ENCODE assay signal across 14 mouse cellular contexts in genomic region chrX:108729564-108729963, GRCm38 (mm10).
"Had no signal": no experiment of that assay in that cellular context is flagged by ENCODE, and none has a peak within 500 bp of the region (broad histone marks: within the 10 kb centered on the region; RNA-seq: fewer than 3 reads in every experiment).

No protein-coding gene starts in this region.

- H3K36me3 ChIP-seq: limb, embryonic 12.5 days; limb, embryonic 15.5 days; liver, embryonic 12.5 days; liver, embryonic 15.5 days; midbrain, embryonic 12.5 days; neural tube, embryonic 12.5 days; neural tube, embryonic 15.5 days had no signal

- H3K27me3 ChIP-seq: limb, embryonic 12.5 days; limb, embryonic 15.5 days; liver, embryonic 12.5 days; liver, embryonic 15.5 days; midbrain, embryonic 12.5 days; neural tube, embryonic 12.5 days; neural tube, embryonic 15.5 days had no signal

- H3K9me3 ChIP-seq: limb, embryonic 12.5 days; limb, embryonic 15.5 days; liver, embryonic 12.5 days; liver, embryonic 15.5 days; midbrain, embryonic 12.5 days; neural tube, embryonic 12.5 days; neural tube, embryonic 15.5 days had no signal

- H3K4me1 ChIP-seq: limb, embryonic 12.5 days; limb, embryonic 15.5 days; liver, embryonic 12.5 days; liver, embryonic 15.5 days; midbrain, embryonic 12.5 days; neural tube, embryonic 12.5 days; neural tube, embryonic 15.5 days had no signal

- H3K4me2 ChIP-seq: limb, embryonic 12.5 days; limb, embryonic 15.5 days; liver, embryonic 12.5 days; liver, embryonic 15.5 days; midbrain, embryonic 12.5 days; neural tube, embryonic 12.5 days; neural tube, embryonic 15.5 days had no signal

- H3K27ac ChIP-seq: limb, embryonic 12.5 days; limb, embryonic 15.5 days; liver, embryonic 12.5 days; liver, embryonic 15.5 days; macrophage; midbrain, embryonic 12.5 days; neural tube, embryonic 12.5 days; neural tube, embryonic 15.5 days had no signal

- H3K9ac ChIP-seq: limb, embryonic 12.5 days; limb, embryonic 15.5 days; liver, embryonic 12.5 days; liver, embryonic 15.5 days; midbrain, embryonic 12.5 days; neural tube, embryonic 12.5 days; neural tube, embryonic 15.5 days had no signal

- ATAC-seq: liver, embryonic 12.5 days; midbrain, embryonic 16.5 days had no signal

- H3K4me3 ChIP-seq: limb, embryonic 12.5 days; limb, embryonic 15.5 days; liver, embryonic 12.5 days; liver, embryonic 15.5 days; midbrain, embryonic 12.5 days; neural tube, embryonic 12.5 days; neural tube, embryonic 15.5 days had no signal

- DNase-seq: kidney, adult 18-20 months; kidney, adult 9 months; lung, adult 18-20 months; thymus, adult 18-20 months; thymus, postnatal 36 days had no signal
